Mouse (Mus musculus) bone marrow macrophage, adult 2 months (primary cell): Measurements from ENCODE around the gene Syde2.

Experiments used
- CTCF ChIP-seq: IDR thresholded peaks from 2 replicates; pipeline ENCODE4 v1.5.1; 2012; ENCODE audit warnings: low read depth, mild to moderate bottlenecking, low read length, moderate library complexity
- POLR2A ChIP-seq: IDR thresholded peaks from 2 replicates; pipeline ENCODE4 v1.6.1; 2012; ENCODE audit warnings: mild to moderate bottlenecking, low read depth, low read length, borderline replicate concordance

- TF ChIP-seq POLR2A: no peak
- no peak for TF ChIP-seq CTCF
Observed at GRCm38 (mm10) chr3:146047704-146048207, 60.1 kb downstream of the Syde2 start.
